Mouse (Mus musculus) thymus, adult 2 months (tissue): ENCODE measurements around the gene Scd2.
"Not testable (repeated sequence)": the region's sequence is repeated elsewhere in the genome, so short reads cannot be mapped to it uniquely, and the experiment has no call there.

Source experiments
- CTCF ChIP-seq: fragments of 200-500 bp; IDR thresholded peaks from 2 replicates; pipeline ENCODE4 v1.5.1; 2012; ENCODE audit warnings: mild to moderate bottlenecking, control low read depth, low read length, moderate library complexity, borderline replicate concordance; ENCODE audit not compliant: control insufficient read depth, poor library complexity, insufficient read depth; ENCODE audit errors: extremely low read depth
- POLR2A ChIP-seq: fragments of 200-500 bp; IDR thresholded peaks from 2 replicates; pipeline ENCODE4 v1.6.1; 2012; ENCODE audit warnings: mild to moderate bottlenecking, low read length, control low read depth, moderate library complexity; ENCODE audit not compliant: control insufficient read depth, poor library complexity, insufficient read depth; ENCODE audit errors: extremely low read depth

DNA sequence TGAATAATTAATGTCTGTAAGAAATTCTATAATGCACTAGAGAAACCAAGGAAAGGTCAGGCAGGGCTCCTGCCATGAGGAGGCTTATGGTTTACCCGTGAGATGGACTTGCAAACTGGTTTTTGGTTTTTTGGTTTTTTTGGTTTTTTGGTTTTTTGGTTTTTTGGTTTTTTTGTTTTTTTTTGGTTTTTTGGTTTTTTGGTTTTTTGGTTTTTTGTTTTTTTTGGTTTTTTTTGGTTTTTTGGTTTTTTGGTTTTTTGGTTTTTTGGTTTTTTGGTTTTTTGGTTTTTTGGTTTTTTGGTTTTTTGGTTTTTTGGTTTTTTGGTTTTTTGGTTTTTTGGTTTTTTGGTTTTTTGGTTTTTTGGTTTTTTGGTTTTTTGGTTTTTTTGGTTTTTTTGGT is 37.7 kb downstream of the Scd2 start:
- not testable (repeated sequence) for TF ChIP-seq CTCF, POLR2A
